Mouse (Mus musculus) intestine, embryonic 16.5 days (tissue): ENCODE measurements at regions not wholly inside any gene's neighbourhood (a gene's known extent, or its start where the extent isn't known, plus 50 kb on each side); places are given as distances from the start of the nearest gene placed in this dataset.

Experiments
- ATAC-seq: fragments of 200-750 bp; cut with Nextera tagmentation; 2 replicates; pipeline ENCODE4 v1.8.0; 2017; ENCODE audit warnings: moderate TSS enrichment, moderate library complexity
- H3K27ac ChIP-seq: fragments of 300-500 bp; sonication (generic); 2 replicates; pipeline ENCODE4 v1.5.1; 2014; ENCODE audit warnings: mild to moderate bottlenecking, low read length
- H3K27me3 ChIP-seq: fragments of 300-500 bp; sonication (generic); replicated peaks from 2 replicates; pipeline ENCODE4 v1.6.1; 2014; ENCODE audit warnings: low read length, control low read depth, mixed read lengths; ENCODE audit not compliant: control insufficient read depth, insufficient read depth
- H3K36me3 ChIP-seq: fragments of 300-500 bp; sonication (generic); 2 replicates; pipeline ENCODE4 v1.6.1; 2014; ENCODE audit warnings: low read length, control low read depth; ENCODE audit not compliant: control insufficient read depth, insufficient read depth
- H3K4me1 ChIP-seq: fragments of 300-500 bp; sonication (generic); 2 replicates; pipeline ENCODE4 v1.6.1; 2014; ENCODE audit warnings: low read length, control low read depth, mixed read lengths; ENCODE audit not compliant: control insufficient read depth, insufficient read depth
- H3K4me2 ChIP-seq: fragments of 300-500 bp; sonication (generic); 2 replicates; pipeline ENCODE4 v1.6.1; 2014; ENCODE audit warnings: low read depth, low read length, control low read depth
- H3K4me3 ChIP-seq: fragments of 300-500 bp; sonication (generic); 2 replicates; pipeline ENCODE4 v1.5.1; 2014; ENCODE audit warnings: mild to moderate bottlenecking, low read length
- H3K9ac ChIP-seq: fragments of 300-500 bp; sonication (generic); 2 replicates; pipeline ENCODE4 v1.6.1; 2014; ENCODE audit warnings: low read depth, low read length
- H3K9me3 ChIP-seq: fragments of 300-500 bp; sonication (generic); 2 replicates; pipeline ENCODE4 v1.6.1; 2016; ENCODE audit warnings: low read length, control low read depth; ENCODE audit not compliant: control insufficient read depth
- WGBS: fragments of 180-500 bp; shearing (Covaris S2); extraction: QIAGEN DNeasy Blood & Tissue Kit; methylation state at CpG from one replicate; pipeline ENCODE4 v1.1.7; 2014; 5-methylcytosine and 5-hydroxymethylcytosine counted together

- ATAC-seq = peak; percentile 63; the same call in 1 of the 2 replicates
- H3K4me1 ChIP-seq = no peaks in the 10 kb centered on the region
- no peaks in the 10 kb centered on the region for H3K36me3 ChIP-seq
- 50% methylated on average over 3 of the region's 3 CpGs for WGBS
- no peak overlapping the region for H3K9ac ChIP-seq
- no peak overlapping the region for H3K4me2 ChIP-seq
- no peaks in the 10 kb centered on the region for H3K27me3 ChIP-seq
- no peak overlapping the region for H3K4me3 ChIP-seq
- 0 out of 2 replicates have a peak overlapping the region, but pooled peaks have one; percentile 14 for H3K27ac ChIP-seq
- H3K9me3 ChIP-seq = no peaks in the 10 kb centered on the region
Measured at GRCm38 (mm10) chr4:95346722-95347197, 210.5 kb upstream of the Fggy start.

- H3K36me3 ChIP-seq = no peaks in the 10 kb centered on the region
- no peak overlapping the region for H3K27ac ChIP-seq
- no peak overlapping the region for H3K4me3 ChIP-seq
- H3K9me3 ChIP-seq = no peaks in the 10 kb centered on the region
- WGBS = 89% methylated on average over 2 of the region's 2 CpGs
- ATAC-seq = no peak
- no peak overlapping the region for H3K4me2 ChIP-seq
- no peak overlapping the region for H3K9ac ChIP-seq
- no peaks in the 10 kb centered on the region for H3K27me3 ChIP-seq
- no peaks in the 10 kb centered on the region for H3K4me1 ChIP-seq
Measured at GRCm38 (mm10) chr4:95347436-95347835, 209.9 kb upstream of the Fggy start.

DNA sequence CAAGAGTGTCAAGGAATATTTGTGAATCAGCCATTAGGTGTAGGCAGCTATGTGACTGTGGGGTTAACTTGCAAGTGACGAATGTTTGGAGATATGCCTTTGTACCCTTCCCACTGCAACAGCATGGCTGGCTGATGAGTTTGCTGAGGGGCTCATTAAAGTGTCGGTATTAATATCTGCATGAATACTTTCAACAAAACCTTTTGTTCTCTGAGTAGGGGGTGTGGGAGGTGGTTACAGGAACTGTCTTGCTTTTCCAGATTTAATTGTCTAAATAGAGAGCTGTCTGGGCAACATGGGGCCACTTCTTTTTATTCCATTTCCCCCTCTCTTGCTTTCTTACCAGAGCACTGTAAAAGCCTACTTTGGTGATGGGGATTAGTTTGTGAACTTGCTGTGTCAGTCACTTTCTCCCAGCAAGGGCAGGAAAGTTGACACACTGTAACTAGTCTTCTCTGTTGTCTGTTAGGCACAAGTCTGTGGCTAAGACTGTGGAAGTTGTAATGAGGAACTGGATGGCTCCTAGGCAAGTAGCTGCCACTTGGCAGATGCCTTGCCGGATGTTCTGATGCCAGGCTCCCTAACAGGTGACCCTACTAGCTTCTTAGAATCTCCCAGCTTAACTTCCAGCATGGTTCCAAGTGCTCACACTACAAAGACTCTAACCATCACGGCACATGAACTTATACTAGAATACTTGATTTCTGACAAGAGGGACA lies 208.7 kb upstream of the Fggy start:
- no peak for ATAC-seq
- Histone ChIP-seq H3K4me3 (no peak overlapping the region), H3K27ac (no peak overlapping the region), H3K36me3 (no peaks in the 10 kb centered on the region), H3K4me2 (no peak overlapping the region), H3K4me1 (no peaks in the 10 kb centered on the region), H3K9ac (no peak overlapping the region), H3K27me3 (no peaks in the 10 kb centered on the region), H3K9me3 (no peaks in the 10 kb centered on the region)
- WGBS = 83% methylated on average over 4 of the region's 4 CpGs

DNA sequence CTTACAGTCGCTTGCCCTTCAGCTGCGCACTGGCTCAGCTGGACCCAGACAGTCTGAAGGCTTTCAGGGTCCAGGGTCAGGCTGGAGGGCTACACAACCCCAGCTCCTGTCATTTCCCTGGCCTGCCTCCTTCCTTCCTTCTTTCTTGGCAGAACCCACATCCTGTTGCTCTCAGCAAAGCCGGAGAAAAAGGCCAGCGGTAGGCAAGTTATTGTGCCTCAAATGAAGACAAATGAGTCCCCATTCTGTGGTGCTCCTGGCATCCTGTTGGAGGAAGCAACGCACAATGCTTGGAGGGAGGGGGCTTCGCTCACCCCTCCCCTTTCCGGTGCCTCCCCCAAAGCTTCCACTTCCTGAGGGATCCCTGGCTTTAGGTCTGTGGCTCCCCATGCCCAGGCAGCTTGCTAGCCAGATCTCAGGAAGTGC lies 203.4 kb upstream of the Fggy start:
- 0 out of 2 replicates have a peak overlapping the region, but pooled peaks have one; percentile 27 for H3K9ac ChIP-seq
- peak; percentile 76 for ATAC-seq
- H3K27me3 ChIP-seq = no peaks in the 10 kb centered on the region
- no peak overlapping the region for H3K4me3 ChIP-seq
- no peak overlapping the region for H3K4me2 ChIP-seq
- WGBS = 46% methylated on average over 7 of the region's 7 CpGs
- no peaks in the 10 kb centered on the region for H3K36me3 ChIP-seq
- peak overlapping the region; percentile 56 for H3K27ac ChIP-seq
- no peaks in the 10 kb centered on the region for H3K9me3 ChIP-seq
- H3K4me1 ChIP-seq = 0 out of 2 replicates have a peak, but pooled peaks cover 3% of the 10 kb centered on the region

DNA sequence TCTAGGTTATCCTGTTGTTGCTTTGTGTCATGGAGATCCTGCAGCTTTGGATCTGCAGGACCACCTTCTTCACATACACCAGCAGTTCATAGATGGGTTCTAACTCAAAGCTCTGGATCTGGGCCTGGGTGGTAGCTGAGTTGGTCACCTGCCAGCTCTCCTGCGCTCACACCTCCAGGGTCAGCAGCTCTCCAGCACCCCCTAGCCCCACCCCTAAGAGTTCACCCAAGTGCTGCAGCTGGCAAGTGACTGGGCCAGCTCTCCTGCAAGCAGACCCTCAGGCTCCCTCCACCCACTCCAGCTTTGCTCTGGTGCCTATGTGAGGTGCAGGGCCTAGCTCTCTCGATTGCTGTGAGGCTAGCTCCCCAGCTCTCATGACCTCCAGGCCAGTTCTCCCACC lies 198.6 kb upstream of the Fggy start:
- Histone ChIP-seq H3K9ac (no peak overlapping the region), H3K4me3 (no peak overlapping the region), H3K27ac (no peak overlapping the region), H3K36me3 (no peaks in the 10 kb centered on the region), H3K9me3 (no peaks in the 10 kb centered on the region), H3K4me1 (0 out of 2 replicates have a peak, but pooled peaks cover 3% of the 10 kb centered on the region), H3K4me2 (no peak overlapping the region), H3K27me3 (no peaks in the 10 kb centered on the region)
- WGBS = 71% methylated on average over 2 of the region's 2 CpGs
- no peak for ATAC-seq

DNA sequence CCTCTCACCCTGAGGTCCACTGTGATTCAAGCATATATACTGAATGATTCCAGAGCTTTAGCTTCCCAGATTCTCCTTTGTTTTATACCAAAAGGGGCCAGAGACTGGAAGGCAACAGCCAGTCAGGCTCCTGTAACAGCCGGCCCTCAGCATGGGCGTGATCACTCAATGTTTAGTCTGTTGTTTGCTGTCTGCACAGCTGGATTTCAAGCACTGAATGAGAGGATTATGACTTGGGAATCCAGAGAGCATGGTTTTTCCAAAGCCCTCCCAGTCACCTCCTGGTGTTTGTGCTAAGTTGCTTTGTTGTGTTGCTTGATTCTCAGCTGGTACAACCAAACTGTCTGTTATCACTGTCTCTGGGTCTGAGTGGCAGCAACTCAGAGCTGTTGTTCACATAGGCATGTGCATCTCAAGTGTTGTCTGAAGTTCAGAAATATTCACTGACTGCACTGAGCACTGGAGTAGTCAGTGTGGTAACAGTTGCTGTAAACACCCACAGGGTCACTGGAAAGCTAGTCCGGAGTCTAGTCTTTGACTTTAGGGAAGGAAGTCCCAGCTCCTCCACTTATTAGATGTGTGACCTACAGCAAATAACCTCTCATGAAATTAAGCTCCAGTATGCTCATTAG lies 196.9 kb upstream of the Fggy start:
- H3K27ac ChIP-seq = peak overlapping the region; percentile 47; the same call in 1 of the 2 replicates

GRCm38 (mm10) chr4:95364376-95365082 lies 192.8 kb upstream of the Fggy start:
- Histone ChIP-seq H3K36me3 (no peaks in the 10 kb centered on the region), H3K27me3 (no peaks in the 10 kb centered on the region), H3K4me3 (no peak overlapping the region), H3K9ac (no peak overlapping the region), H3K4me2 (no peak overlapping the region), H3K9me3 (no peaks in the 10 kb centered on the region), H3K4me1 (no peaks in the 10 kb centered on the region), H3K27ac (no peak overlapping the region)
- ATAC-seq = no peak
- 95% methylated on average over 4 of the region's 4 CpGs for WGBS

More for the DNA sequence above, 196.9 kb upstream of the Fggy start:
- ATAC-seq = peak; percentile 42; the same call in 1 of the 2 replicates
- Histone ChIP-seq H3K4me2 (no peak overlapping the region), H3K27me3 (no peaks in the 10 kb centered on the region), H3K9me3 (no peaks in the 10 kb centered on the region), H3K36me3 (no peaks in the 10 kb centered on the region), H3K9ac (no peak overlapping the region), H3K4me3 (no peak overlapping the region), H3K4me1 (no peaks in the 10 kb centered on the region)
- 52% methylated on average over 3 of the region's 3 CpGs for WGBS

- Histone ChIP-seq H3K27ac (peak overlapping the region; percentile 69; the same call in 1 of the 2 replicates), H3K4me2 (no peak overlapping the region), H3K9me3 (no peaks in the 10 kb centered on the region), H3K36me3 (no peaks in the 10 kb centered on the region), H3K4me3 (no peak overlapping the region), H3K9ac (no peak overlapping the region), H3K27me3 (no peaks in the 10 kb centered on the region), H3K4me1 (peaks cover 6% of the 10 kb centered on the region; the same call in 1 of the 2 replicates)
- no peak for ATAC-seq
- WGBS = 39% methylated on average over 5 of the region's 5 CpGs
Measured at GRCm38 (mm10) chr4:95376386-95376785, 180.9 kb upstream of the Fggy start.
